Mouse (Mus musculus): Measurements from ENCODE around the gene Klhl29.

GRCm38 (mm10) chr12:5222439-5223202, 152.9 kb downstream of the Klhl29 start:
- TF ChIP-seq CTCF (IDR thresholded peaks at IDR 0.05; ENCODE audit: borderline replicate concordance, control insufficient read depth, extremely low read depth, insufficient read depth, low read length, poor library complexity): no peak
- TF ChIP-seq POLR2A (IDR thresholded peaks at IDR 0.05; ENCODE audit: control insufficient read depth, extremely low read depth, insufficient read depth, low read length, poor library complexity): no peak
